Mouse (Mus musculus) brain, adult 2 months (tissue): ENCODE measurements at regions not wholly inside any gene's neighbourhood (a gene's known extent, or its start where the extent isn't known, plus 50 kb on each side); places are given as distances from the start of the nearest gene placed in this dataset.

ENCODE experiments used
- DNase-seq: peaks from one replicate; pipeline ENCODE4 v3.0.0; 2011; ENCODE audit warnings: low read depth, low spot score

- peak; percentile 15 for DNase-seq
These were observed 1014.2 kb downstream of the Nsun3 start for GRCm38 (mm10) chr16:61772431-61772830.

GRCm38 (mm10) chr16:61727709-61728108, 1058.9 kb downstream of the Nsun3 start:
- peak; percentile 23 for DNase-seq
